ENCODE assay signal across 11 mouse cellular contexts in the genomic region with DNA sequence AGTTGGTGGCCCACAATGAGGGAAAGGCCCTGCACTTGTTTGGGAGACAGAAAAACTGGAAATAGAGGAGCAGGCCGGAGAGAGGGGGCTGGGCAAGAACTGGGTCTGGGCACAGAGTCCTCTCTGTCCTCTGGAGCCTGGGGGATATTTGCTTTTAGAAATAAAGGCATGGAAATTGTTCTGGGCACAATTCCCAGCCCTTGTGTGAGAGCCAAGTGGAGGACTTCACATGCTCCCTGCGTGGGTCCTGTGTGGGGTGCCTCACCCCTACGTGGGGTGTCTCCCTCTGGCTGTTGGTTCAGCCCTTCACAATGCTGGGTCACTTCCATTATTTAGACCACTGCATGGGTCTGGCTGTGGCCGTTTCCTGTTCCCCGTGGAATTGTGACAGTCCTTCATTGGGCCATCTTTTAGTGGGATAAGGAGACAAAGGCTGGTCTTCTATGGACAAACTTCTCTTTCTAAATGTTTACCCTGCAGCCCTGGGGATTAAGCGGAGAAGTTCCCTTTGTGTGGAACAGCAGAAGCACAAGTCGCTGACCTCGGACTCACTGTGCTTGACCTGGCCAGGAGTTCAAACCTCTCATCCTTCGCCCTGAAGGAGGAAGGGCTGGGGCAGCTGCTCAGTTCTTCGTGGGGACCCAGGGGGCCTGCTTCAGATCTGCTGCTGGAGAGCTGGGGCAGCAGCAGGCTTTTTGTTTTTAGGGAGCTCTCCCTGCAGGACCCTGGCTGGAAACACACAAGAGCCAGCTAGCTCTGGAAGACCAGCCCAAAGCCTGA. TPM values are rescaled to one million over a fixed set of nuclear protein-coding genes. Genes with fewer than 3 reads are reported as not detected.
A peak's percentile ranks its signal among the peaks of the same experiment; 100 is the strongest.
DNase-seq lines count a peak whose midpoint lies in the region; ATAC-seq lines count a peak whose summit lies in the region.
"Had no signal": no experiment of that assay in that cellular context is flagged by ENCODE, and none has a peak within 500 bp of the region (broad histone marks: within the 10 kb centered on the region; RNA-seq: fewer than 3 reads in every experiment).

No protein-coding gene starts in this region.

- H3K9me3 ChIP-seq in midbrain, embryonic 10.5 days (replicated peaks): no peaks in the 10 kb centered on the region
- no peaks in the 10 kb centered on the region for H3K9me3 ChIP-seq in midbrain, embryonic 13.5 days

- peaks cover 80% of the 10 kb centered on the region for H3K4me1 ChIP-seq in midbrain, embryonic 10.5 days
- peaks cover 55% of the 10 kb centered on the region for H3K4me1 ChIP-seq in midbrain, embryonic 13.5 days (replicated peaks)

- ATAC-seq in midbrain, embryonic 13.5 days: no peak

- H3K4me2 ChIP-seq in midbrain, embryonic 13.5 days (replicated peaks): no peak overlapping the region

- no peak overlapping the region for H3K9ac ChIP-seq in midbrain, embryonic 13.5 days (replicated peaks)

- H3K36me3 ChIP-seq in midbrain, embryonic 10.5 days: no peaks in the 10 kb centered on the region
- no peaks in the 10 kb centered on the region for H3K36me3 ChIP-seq in midbrain, embryonic 13.5 days

- H3K27ac ChIP-seq in midbrain, embryonic 10.5 days (replicated peaks): peak overlapping the region; percentile 65
- H3K27ac ChIP-seq in midbrain, embryonic 13.5 days: no peak overlapping the region

- 13% methylated on average over 10 of the region's 10 CpGs for WGBS in midbrain, embryonic 10.5 days
- WGBS in midbrain, embryonic 13.5 days: 14% methylated on average over 10 of the region's 10 CpGs

- H3K4me3 ChIP-seq in midbrain, embryonic 10.5 days: no peak overlapping the region; the same call in 1 of the 2 replicates
- H3K4me3 ChIP-seq in midbrain, embryonic 13.5 days (replicated peaks): no peak overlapping the region

- peaks cover 96% of the 10 kb centered on the region for H3K27me3 ChIP-seq in midbrain, embryonic 10.5 days (ENCODE audit: low read depth, poor library complexity, severe bottlenecking)
- H3K27me3 ChIP-seq in midbrain, embryonic 13.5 days: peaks cover 94% of the 10 kb centered on the region

- DNase-seq in midbrain, embryonic 10.5 days (ENCODE audit: low spot score): no peak
- peak; percentile 17 for DNase-seq in embryo, embryonic 9.5 days (ENCODE audit: extremely low spot score)
- peak; percentile 74 to 75 for DNase-seq in layer of hippocampus, postnatal 10 days (ENCODE audit: low spot score in 2 of 2)
- DNase-seq in right cerebral cortex, postnatal 25 days: peak; percentile 29
- DNase-seq in gastrocnemius, postnatal 4 days (ENCODE audit: low spot score in 2 of 2): no peak
- no peak for DNase-seq in spleen, postnatal 4 days (ENCODE audit: low spot score in 2 of 2)
- DNase-seq in heart, adult 8-10 months (ENCODE audit: low spot score): no peak
- DNase-seq: gastrocnemius, postnatal 36 days; kidney, postnatal 36 days; thymus, postnatal 4 days had no signal

RNA-seq across cellular contexts. Expression of gene Neurog1, which starts 25.6 kb away (rescaled TPM):
- 33.7 and 34.4 TPM in 2 replicates for polyA plus RNA-seq in midbrain, embryonic 10.5 days (2016; fragmentation: Nextera tagmentation; extraction: Ambion mirVana)
- 12.0 and 15.8 TPM in 2 replicates for polyA plus RNA-seq in midbrain, embryonic 13.5 days (2015; fragmentation: Nextera tagmentation; extraction: Ambion mirVana)
- total RNA-seq in layer of hippocampus, postnatal 10 days (2021): not detected
- total RNA-seq in gastrocnemius, postnatal 4 days (2021): not detected
- total RNA-seq in heart, adult 8-10 months (2022): not detected
- total RNA-seq: gastrocnemius, postnatal 36 days had no signal

RNA-seq across cellular contexts. Expression of gene Tifab, which starts 47.7 kb away (rescaled TPM):
- polyA plus RNA-seq in midbrain, embryonic 10.5 days (2016; fragmentation: Nextera tagmentation; extraction: Ambion mirVana): 1.4 and 1.6 TPM in 2 replicates
- polyA plus RNA-seq in midbrain, embryonic 13.5 days (2015; fragmentation: Nextera tagmentation; extraction: Ambion mirVana): 0.61 and 0.90 TPM in 2 replicates
- 1 to 10 TPM; 1.8 to 2.0 TPM for total RNA-seq in layer of hippocampus, postnatal 10 days (2021)
- 1 to 10 TPM; 1.4 to 1.5 TPM for total RNA-seq in gastrocnemius, postnatal 4 days (2021)
- 1 to 10 TPM in 1 of 4 experiments, under 1 TPM in 3; 0.50 to 1.2 (median 0.82) TPM for total RNA-seq in heart, adult 8-10 months (2022)

Comparison
In these comparisons a context has a peak if more than half of its experiments do, and no peak if none do; other contexts are left out.
1. DNase-seq: peak in embryo, embryonic 9.5 days (single experiment), layer of hippocampus, postnatal 10 days (2 of 2) and right cerebral cortex, postnatal 25 days (single experiment); none in midbrain, embryonic 10.5 days (single experiment), gastrocnemius, postnatal 4 days (0 of 2), spleen, postnatal 4 days (0 of 2) and heart, adult 8-10 months (single experiment).